Mouse (Mus musculus) liver, postnatal 0 days (tissue): ENCODE measurements around the gene Tmem50a. TPM values are rescaled to one million over a fixed set of nuclear protein-coding genes. Genes with fewer than 3 reads are reported as not detected.

Experiments used
- ATAC-seq: fragments of 200-750 bp; cut with Nextera tagmentation; 2 replicates; pipeline ENCODE4 v1.8.0; 2017; ENCODE audit warnings: mild to moderate bottlenecking, moderate library complexity
- DNase-seq: peaks from one replicate; pipeline ENCODE4 v3.0.0-alpha.2; 2016
- H3K27ac ChIP-seq: fragments of 300-500 bp; sonication (generic); 2 replicates; pipeline ENCODE4 v1.5.1; 2014; ENCODE audit warnings: antibody characterized with exemption, moderate library complexity, mild to moderate bottlenecking, low read depth
- H3K27me3 ChIP-seq: fragments of 300-500 bp; sonication (generic); 2 replicates; pipeline ENCODE4 v1.6.1; 2014; ENCODE audit warnings: low read length, control low read depth, mixed read lengths; ENCODE audit not compliant: insufficient read depth
- H3K36me3 ChIP-seq: fragments of 300-500 bp; sonication (generic); replicated peaks from 2 replicates; pipeline ENCODE4 v1.6.1; 2014; ENCODE audit warnings: mild to moderate bottlenecking, control low read depth, low read length, moderate library complexity, mixed read lengths; ENCODE audit not compliant: insufficient read depth
- H3K4me1 ChIP-seq: fragments of 300-500 bp; sonication (generic); 2 replicates; pipeline ENCODE4 v1.6.1; 2014; ENCODE audit warnings: antibody characterized with exemption, mild to moderate bottlenecking, control low read depth; ENCODE audit not compliant: insufficient read depth
- H3K4me2 ChIP-seq: fragments of 300-500 bp; sonication (generic); 2 replicates; pipeline ENCODE4 v1.6.1; 2014; ENCODE audit warnings: low read depth, mild to moderate bottlenecking, low read length, moderate library complexity, mixed read lengths
- H3K4me3 ChIP-seq: fragments of 300-500 bp; sonication (generic); 2 replicates; pipeline ENCODE4 v1.5.1; 2014; ENCODE audit warnings: low read depth, low read length
- H3K9ac ChIP-seq: fragments of 300-500 bp; sonication (generic); replicated peaks from 2 replicates; pipeline ENCODE4 v1.6.1; 2014; ENCODE audit warnings: mild to moderate bottlenecking, moderate library complexity
- H3K9me3 ChIP-seq: fragments of 300-500 bp; sonication (generic); 2 replicates; pipeline ENCODE4 v1.6.1; 2016; ENCODE audit warnings: mild to moderate bottlenecking, control low read depth, low read length, mixed read lengths
- CTCF ChIP-seq: sonication (generic); IDR thresholded peaks from 2 replicates; pipeline ENCODE4 v1.5.1; 2016; ENCODE audit warnings: antibody characterized with exemption, low read depth
- EP300 ChIP-seq: IDR thresholded peaks from 2 replicates; pipeline ENCODE4 v1.6.1; 2016; ENCODE audit warnings: antibody characterized with exemption, low read depth, mild to moderate bottlenecking
- WGBS: fragments of 180-500 bp; shearing (Covaris S2); extraction: QIAGEN DNeasy Blood & Tissue Kit; methylation state at CpG from one replicate; pipeline ENCODE4 v1.1.7; 2014; ENCODE audit not compliant: insufficient replicate concordance; 5-methylcytosine and 5-hydroxymethylcytosine counted together
- polyA plus RNA-seq: library from polyadenylated mRNA; unstranded; fragments of >200 nt; fragmentation: Nextera tagmentation; extraction: Ambion mirVana; gene quantifications from 2 replicates; pipeline ENCODE4 v1.2.1, GENCODE M21; 2015

The Tmem50a gene
- polyA plus RNA-seq, 1 experiment from 2014 or later = 88.5 TPM

- peak overlapping the region; percentile 98 for H3K27ac ChIP-seq
- TF ChIP-seq CTCF (no peak), EP300 (no peak)
- peaks cover 47% of the 10 kb centered on the region for H3K4me1 ChIP-seq
- H3K27me3 ChIP-seq = no peaks in the 10 kb centered on the region
- no peak overlapping the region for H3K4me2 ChIP-seq
- ATAC-seq (no peak), DNase-seq (no peak)
- no peaks in the 10 kb centered on the region for H3K9me3 ChIP-seq
- peaks cover 16% of the 10 kb centered on the region for H3K36me3 ChIP-seq
- H3K4me3 ChIP-seq = no peak overlapping the region
- WGBS = 84% methylated on average over 6 of the region's 6 CpGs
- H3K9ac ChIP-seq = no peak overlapping the region
Observed at GRCm38 (mm10) chr4:134920631-134921030, 5.8 kb upstream of the Tmem50a start.

GRCm38 (mm10) chr4:134919733-134920540 is 5.1 kb upstream of the Tmem50a start:
- peak; percentile 48 for DNase-seq
- Histone ChIP-seq H3K4me3 (no peak overlapping the region), H3K9me3 (no peaks in the 10 kb centered on the region), H3K4me2 (peak overlapping the region; percentile 53), H3K27me3 (no peaks in the 10 kb centered on the region), H3K36me3 (peaks cover 10% of the 10 kb centered on the region; the same call in 1 of the 2 replicates), H3K27ac (peak overlapping the region; percentile 98), H3K9ac (no peak overlapping the region), H3K4me1 (peaks cover 49% of the 10 kb centered on the region)
- ATAC-seq = no peak
- WGBS = 22% methylated on average over 12 of the region's 12 CpGs
- TF ChIP-seq EP300 (peak; percentile 62; the same call in 1 of the 2 replicates), CTCF (no peak)

- peak; percentile 93 for TF ChIP-seq EP300
- TF ChIP-seq CTCF = no peak
- 0 out of 2 replicates have a peak overlapping the region, but pooled peaks have one; percentile 19 for H3K4me3 ChIP-seq
- DNase-seq (peak; percentile 84), ATAC-seq (peak; percentile 68)
- 18% methylated on average over 7 of the region's 7 CpGs for WGBS
- peak overlapping the region; percentile 98 for H3K27ac ChIP-seq
- H3K9ac ChIP-seq = peak overlapping the region; percentile 41; the same call in 1 of the 2 replicates
- peaks cover 49% of the 10 kb centered on the region for H3K4me1 ChIP-seq
- no peaks in the 10 kb centered on the region for H3K36me3 ChIP-seq
- H3K9me3 ChIP-seq = no peaks in the 10 kb centered on the region
- peak overlapping the region; percentile 47 for H3K4me2 ChIP-seq
- H3K27me3 ChIP-seq = no peaks in the 10 kb centered on the region
Observed at GRCm38 (mm10) chr4:134918381-134918780, 3.6 kb upstream of the Tmem50a start.

GRCm38 (mm10) chr4:134917194-134917593 is 2.4 kb upstream of the Tmem50a start:
- WGBS = 48% methylated on average over 3 of the region's 3 CpGs
- Histone ChIP-seq H3K9ac (0 out of 2 replicates have a peak overlapping the region, but pooled peaks have one; percentile 10), H3K9me3 (no peaks in the 10 kb centered on the region), H3K36me3 (peaks cover 8% of the 10 kb centered on the region), H3K27me3 (no peaks in the 10 kb centered on the region), H3K4me2 (peak overlapping the region; percentile 47), H3K27ac (peak overlapping the region; percentile 98), H3K4me1 (peaks cover 54% of the 10 kb centered on the region), H3K4me3 (peak overlapping the region; percentile 19; the same call in 1 of the 2 replicates)
- no peak for TF ChIP-seq CTCF
- no peak; the same call in 1 of the 2 replicates for TF ChIP-seq EP300
- ATAC-seq = no peak
- peak; percentile 39 for DNase-seq

GRCm38 (mm10) chr4:134915223-134916050 is 613 bp upstream of the Tmem50a start:
- Histone ChIP-seq H3K4me2 (peak overlapping the region; percentile 78), H3K36me3 (peaks cover 20% of the 10 kb centered on the region), H3K4me3 (peak overlapping the region; percentile 65), H3K9me3 (no peaks in the 10 kb centered on the region), H3K27me3 (no peaks in the 10 kb centered on the region), H3K9ac (peak overlapping the region; percentile 83), H3K4me1 (peaks cover 54% of the 10 kb centered on the region), H3K27ac (peak overlapping the region; percentile 98)
- TF ChIP-seq CTCF (no peak), EP300 (no peak)
- ATAC-seq (no peak), DNase-seq (no peak)
- WGBS = 61% methylated on average over 14 of the region's 14 CpGs
